Mouse (Mus musculus): ENCODE measurements around the gene Mapt. TPM values are rescaled to one million over a fixed set of nuclear protein-coding genes. Genes with fewer than 3 reads are reported as not detected.
"Not testable (repeated sequence)": the region's sequence is repeated elsewhere in the genome, so short reads cannot be mapped to it uniquely, and the experiment has no call there.

Gene Mapt
- polyA plus RNA-seq, 1 experiment: 5.5 TPM

- Histone ChIP-seq H3K4me1 (ENCODE audit: control insufficient read depth, insufficient read depth, low read length) (no peaks in the 10 kb centered on the region), H3K4me3 (replicated peaks; ENCODE audit: control insufficient read depth, low read depth, low read length) (no peak overlapping the region), H3K27ac (ENCODE audit: control insufficient read depth, insufficient read depth, low read depth, low read length, poor library complexity) (no peak overlapping the region; the same call in 1 of the 2 replicates)
- no peak for TF ChIP-seq POLR2A (IDR thresholded peaks at IDR 0.05; ENCODE audit: borderline replicate concordance, control insufficient read depth, low read depth, low read length)
- 71% methylated on average over 7 of the region's 7 CpGs for WGBS
Measured at GRCm38 (mm10) chr11:104237226-104237625, 6.0 kb downstream of the Mapt start.

DNA sequence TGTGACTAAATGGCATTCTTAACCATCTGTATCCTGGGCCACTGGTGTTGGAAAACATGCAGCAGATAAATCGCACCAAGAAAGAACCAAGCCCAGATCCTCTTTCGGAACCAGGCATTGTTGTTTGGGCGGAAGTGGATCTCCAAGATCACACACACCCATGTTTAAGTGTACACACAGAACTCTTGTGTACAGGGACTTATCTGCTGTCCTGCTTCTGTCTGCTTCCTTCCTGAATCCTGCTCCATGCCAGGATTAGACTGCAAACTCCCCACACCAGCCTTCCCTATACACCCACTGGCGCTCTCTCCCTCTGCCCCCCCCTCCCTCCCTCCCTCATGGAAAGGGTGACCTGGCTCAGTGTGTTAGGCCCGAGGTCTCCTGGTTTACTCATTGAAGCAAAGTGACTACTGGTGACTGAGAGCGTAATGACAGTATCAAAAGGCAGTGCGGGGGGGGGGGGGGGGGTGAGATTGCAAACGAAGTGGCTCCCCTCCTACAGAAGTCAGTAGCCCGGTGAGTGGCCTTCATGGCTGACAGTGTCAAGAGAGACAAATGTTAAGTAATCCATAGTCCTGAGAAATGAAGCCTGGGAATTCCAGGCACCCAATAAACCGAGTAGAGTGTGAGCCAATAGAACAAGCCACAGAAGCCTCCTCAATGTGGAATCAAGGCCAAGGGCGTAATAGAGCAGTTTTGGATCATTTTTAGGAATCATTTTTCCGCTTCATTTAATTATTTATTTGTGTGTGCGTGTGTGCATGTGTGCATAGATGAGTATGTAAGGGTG lies 7.0 kb downstream of the Mapt start:
- Histone ChIP-seq H3K4me1 (ENCODE audit: control insufficient read depth, insufficient read depth, low read length) (no peaks in the 10 kb centered on the region), H3K27ac (ENCODE audit: control insufficient read depth, insufficient read depth, low read depth, low read length, poor library complexity) (no peak overlapping the region), H3K4me3 (replicated peaks; ENCODE audit: control insufficient read depth, low read depth, low read length) (no peak overlapping the region)
- WGBS: 59% methylated on average over 13 of the region's 13 CpGs
- TF ChIP-seq POLR2A (IDR thresholded peaks at IDR 0.05; ENCODE audit: borderline replicate concordance, control insufficient read depth, low read depth, low read length): no peak
- TF ChIP-seq CTCF (IDR thresholded peaks at IDR 0.05; ENCODE audit: control insufficient read depth, insufficient read depth, low read length): no peak

DNA sequence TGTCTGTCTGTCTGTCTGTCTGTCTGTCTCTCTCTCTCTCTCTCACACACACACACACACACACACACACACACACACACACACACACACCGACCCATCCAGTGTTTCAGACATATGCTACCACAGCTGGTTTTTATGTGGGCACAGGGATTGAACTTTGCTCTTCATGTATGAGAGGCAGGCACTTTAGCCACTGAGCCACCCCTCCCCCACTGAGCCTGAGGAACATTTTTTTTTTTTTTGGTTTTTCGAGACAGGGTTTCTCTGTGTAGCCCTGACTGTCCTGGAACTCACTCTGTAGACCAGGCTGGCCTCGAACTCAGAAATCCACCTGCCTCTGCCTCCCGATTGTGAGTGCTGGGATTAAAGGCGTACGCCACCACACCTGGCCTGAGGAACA lies 14.3 kb downstream of the Mapt start:
- not testable (repeated sequence) for H3K4me1 ChIP-seq (ENCODE audit: control insufficient read depth, insufficient read depth, low read length); H3K27ac ChIP-seq (ENCODE audit: control insufficient read depth, insufficient read depth, low read depth, low read length, poor library complexity); H3K4me3 ChIP-seq (replicated peaks; ENCODE audit: control insufficient read depth, low read depth, low read length)
- 65% methylated on average over 6 of the region's 6 CpGs for WGBS

DNA sequence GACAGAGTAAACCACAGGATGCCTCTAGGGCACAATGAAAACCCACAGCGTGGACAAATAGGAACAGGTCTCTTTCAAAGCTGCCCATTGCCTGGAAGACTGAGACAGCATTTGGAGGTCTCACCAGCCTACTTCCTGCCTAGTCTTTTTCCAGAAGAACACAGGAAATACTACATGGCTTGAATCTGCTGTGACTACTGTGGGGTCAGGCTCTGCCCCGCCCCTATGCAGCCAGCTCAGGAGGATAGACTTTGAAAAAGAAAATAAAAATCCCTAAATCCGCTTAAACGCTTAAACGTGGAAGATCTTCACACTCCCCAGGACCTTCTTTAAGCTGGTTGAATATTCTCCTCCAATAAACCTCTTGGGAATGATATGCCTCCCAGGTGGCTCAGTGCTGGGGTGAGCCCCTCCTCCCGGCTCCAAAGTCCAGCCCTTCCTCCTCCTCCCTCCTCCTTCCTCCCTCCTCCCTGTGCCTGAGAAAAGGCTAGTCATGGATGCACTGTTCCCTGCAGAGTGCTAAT lies 15.0 kb downstream of the Mapt start:
- TF ChIP-seq POLR2A (IDR thresholded peaks at IDR 0.05; ENCODE audit: borderline replicate concordance, control insufficient read depth, low read depth, low read length) (no peak), CTCF (IDR thresholded peaks at IDR 0.05; ENCODE audit: control insufficient read depth, insufficient read depth, low read length) (no peak)
- WGBS: 20% methylated on average over 6 of the region's 6 CpGs
- Histone ChIP-seq H3K4me1 (ENCODE audit: control insufficient read depth, insufficient read depth, low read length) (no peaks in the 10 kb centered on the region), H3K4me3 (replicated peaks; ENCODE audit: control insufficient read depth, low read depth, low read length) (no peak overlapping the region), H3K27ac (ENCODE audit: control insufficient read depth, insufficient read depth, low read depth, low read length, poor library complexity) (no peak overlapping the region)

GRCm38 (mm10) chr11:104247141-104247717 lies 16.0 kb downstream of the Mapt start:
- Histone ChIP-seq H3K4me3 (replicated peaks; ENCODE audit: control insufficient read depth, low read depth, low read length) (no peak overlapping the region), H3K4me1 (ENCODE audit: control insufficient read depth, insufficient read depth, low read length) (no peaks in the 10 kb centered on the region), H3K27ac (ENCODE audit: control insufficient read depth, insufficient read depth, low read depth, low read length, poor library complexity) (no peak overlapping the region)
- TF ChIP-seq CTCF (IDR thresholded peaks at IDR 0.05; ENCODE audit: control insufficient read depth, insufficient read depth, low read length): no peak
- TF ChIP-seq POLR2A (IDR thresholded peaks at IDR 0.05; ENCODE audit: borderline replicate concordance, control insufficient read depth, low read depth, low read length): no peak
- 70% methylated on average over 6 of the region's 6 CpGs for WGBS

DNA sequence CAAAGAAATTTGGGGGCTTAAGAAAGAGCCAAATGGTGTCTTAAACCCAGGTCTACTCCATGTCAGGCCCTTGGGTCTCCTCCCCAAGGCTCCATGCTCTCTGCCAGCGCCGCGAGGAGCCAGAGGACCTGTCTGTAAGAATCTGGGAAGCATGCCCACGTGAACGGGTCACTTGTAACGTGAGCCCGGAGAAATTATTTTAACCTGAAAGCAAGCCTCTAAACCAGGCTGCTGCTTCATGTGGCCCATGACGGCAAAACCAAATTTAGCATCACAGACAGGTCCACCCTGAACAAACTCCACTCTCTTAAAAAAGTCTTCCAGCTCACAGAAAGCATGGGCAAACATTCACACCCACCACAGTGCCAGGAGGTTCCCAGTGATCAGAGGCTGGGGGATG lies 18.2 kb downstream of the Mapt start:
- WGBS: 82% methylated on average over 8 of the region's 8 CpGs
- Histone ChIP-seq H3K27ac (ENCODE audit: control insufficient read depth, insufficient read depth, low read depth, low read length, poor library complexity) (no peak overlapping the region), H3K4me3 (replicated peaks; ENCODE audit: control insufficient read depth, low read depth, low read length) (no peak overlapping the region), H3K4me1 (ENCODE audit: control insufficient read depth, insufficient read depth, low read length) (no peaks in the 10 kb centered on the region)
- TF ChIP-seq POLR2A (IDR thresholded peaks at IDR 0.05; ENCODE audit: borderline replicate concordance, control insufficient read depth, low read depth, low read length) (no peak), CTCF (IDR thresholded peaks at IDR 0.05; ENCODE audit: control insufficient read depth, insufficient read depth, low read length) (no peak)

- no peak overlapping the region for H3K4me3 ChIP-seq (replicated peaks; ENCODE audit: control insufficient read depth, low read depth, low read length)
- no peak overlapping the region for H3K27ac ChIP-seq (ENCODE audit: control insufficient read depth, insufficient read depth, low read depth, low read length, poor library complexity)
- TF ChIP-seq POLR2A (IDR thresholded peaks at IDR 0.05; ENCODE audit: borderline replicate concordance, control insufficient read depth, low read depth, low read length) (no peak), CTCF (IDR thresholded peaks at IDR 0.05; ENCODE audit: control insufficient read depth, insufficient read depth, low read length) (no peak)
- 79% methylated on average over 6 of the region's 6 CpGs for WGBS
- H3K4me1 ChIP-seq (ENCODE audit: control insufficient read depth, insufficient read depth, low read length): no peaks in the 10 kb centered on the region
Measured at GRCm38 (mm10) chr11:104251121-104251520, 19.9 kb downstream of the Mapt start.

DNA sequence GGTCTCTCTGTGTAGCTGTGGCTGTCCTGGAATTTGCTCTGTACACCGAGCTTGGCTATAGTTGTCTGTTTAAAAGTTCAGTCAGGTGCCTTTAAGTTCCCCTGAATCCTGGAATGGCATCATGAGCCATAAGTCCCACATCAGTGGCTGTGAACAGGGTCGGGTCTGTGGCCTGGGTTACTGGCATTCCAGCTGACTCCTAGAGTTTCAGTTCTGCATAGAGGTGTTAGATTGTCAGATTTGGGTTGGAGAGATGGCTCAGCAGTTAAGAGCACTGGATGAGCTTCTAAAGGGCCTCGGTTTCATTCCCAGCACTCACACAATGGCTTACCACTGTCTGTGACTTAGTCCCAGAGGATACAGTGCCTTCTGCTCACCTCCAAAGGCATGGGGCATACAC lies 20.9 kb downstream of the Mapt start:
- WGBS: 67% methylated on average over 3 of the region's 3 CpGs
- TF ChIP-seq POLR2A (IDR thresholded peaks at IDR 0.05; ENCODE audit: borderline replicate concordance, control insufficient read depth, low read depth, low read length) (no peak), CTCF (IDR thresholded peaks at IDR 0.05; ENCODE audit: control insufficient read depth, insufficient read depth, low read length) (no peak)
- Histone ChIP-seq H3K27ac (ENCODE audit: control insufficient read depth, insufficient read depth, low read depth, low read length, poor library complexity) (no peak overlapping the region), H3K4me3 (replicated peaks; ENCODE audit: control insufficient read depth, low read depth, low read length) (no peak overlapping the region), H3K4me1 (ENCODE audit: control insufficient read depth, insufficient read depth, low read length) (no peaks in the 10 kb centered on the region)
